Mouse (Mus musculus): ENCODE measurements at regions not wholly inside any gene's neighbourhood (a gene's known extent, or its start where the extent isn't known, plus 50 kb on each side); places are given as distances from the start of the nearest gene placed in this dataset.

DNA sequence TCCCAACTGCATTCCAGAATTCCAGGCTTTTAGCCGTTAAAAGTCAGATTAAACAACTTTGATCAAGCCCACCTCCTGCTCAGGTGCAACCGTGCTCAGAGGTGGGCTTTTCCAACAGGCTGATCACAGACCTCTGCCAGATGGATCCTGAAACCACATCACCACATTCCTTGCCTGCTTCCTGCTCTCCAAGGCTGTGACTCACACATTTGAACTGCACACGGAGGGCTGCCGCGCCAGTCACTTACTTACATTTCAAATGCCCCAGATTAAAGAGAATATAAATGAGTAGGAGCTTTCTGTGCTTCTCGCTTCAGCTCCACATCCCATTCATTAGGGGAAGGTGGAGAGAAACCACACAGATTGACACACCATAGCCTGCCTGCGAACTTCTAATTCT lies 367.6 kb downstream of the Rpl36a-ps1 start:
- TF ChIP-seq CTCF (IDR thresholded peaks at IDR 0.05; ENCODE audit: borderline replicate concordance, insufficient read depth, low read length) (no peak), POLR2A (IDR thresholded peaks at IDR 0.05; ENCODE audit: low read depth, low read length) (no peak)
